Mouse (Mus musculus) megakaryocyte, embryonic 14.5 days (primary cell): Measurements from ENCODE around the gene Aldh1l1. TPM values are rescaled to one million over a fixed set of nuclear protein-coding genes. Genes with fewer than 3 reads are reported as not detected.

Experiments used
- H3K27me3 ChIP-seq: replicated peaks from 2 replicates; pipeline ENCODE3; 2012; ENCODE audit warnings: inconsistent platforms
- H3K36me3 ChIP-seq: replicated peaks from 2 replicates; pipeline ENCODE3; 2012; ENCODE audit warnings: low read length, inconsistent platforms, mixed read lengths
- H3K4me1 ChIP-seq: 2 replicates; pipeline ENCODE4 v1.6.1; 2012; ENCODE audit warnings: inconsistent platforms
- H3K4me3 ChIP-seq: replicated peaks from 2 replicates; pipeline ENCODE3; 2012; ENCODE audit warnings: moderate library complexity, mild to moderate bottlenecking, inconsistent platforms
- H3K9me3 ChIP-seq: 2 replicates; pipeline ENCODE4 v1.6.1; 2012; ENCODE audit warnings: inconsistent platforms
- FLI1 ChIP-seq: IDR thresholded peaks from 2 replicates; pipeline ENCODE4 v1.6.1; 2012; ENCODE audit warnings: low read length, inconsistent platforms, mixed read lengths
- GATA1 ChIP-seq: IDR thresholded peaks from 3 replicates; pipeline ENCODE4 v1.6.1; 2012; ENCODE audit warnings: mixed read lengths, low read length, inconsistent platforms, borderline replicate concordance
- polyA plus RNA-seq: library from polyadenylated mRNA; stranded (reverse); fragments of >175 nt; gene quantifications from 2 replicates; pipeline ENCODE4 v1.2.3, GENCODE M21; 2012; ENCODE audit warnings: low replicate concordance; ENCODE audit not compliant: insufficient read depth

Aldh1l1 gene
- polyA plus RNA-seq, 1 experiment, result 7.4 TPM

- H3K9me3 ChIP-seq, result no peaks in the 10 kb centered on the region
- H3K4me1 ChIP-seq, result peaks cover 57% of the 10 kb centered on the region
- peaks cover 47% of the 10 kb centered on the region for H3K27me3 ChIP-seq
- peaks cover 75% of the 10 kb centered on the region for H3K36me3 ChIP-seq
- TF ChIP-seq GATA1, result no peak
- TF ChIP-seq FLI1, result no peak
- H3K4me3 ChIP-seq, result no peak overlapping the region
Observed at GRCm38 (mm10) chr6:90568721-90569120, 82.5 kb downstream of the Aldh1l1 start.

- H3K36me3 ChIP-seq, result peaks cover 64% of the 10 kb centered on the region
Observed at GRCm38 (mm10) chr6:90569736-90570383, 83.6 kb downstream of the Aldh1l1 start.

GRCm38 (mm10) chr6:90570392-90570791 is 84.2 kb downstream of the Aldh1l1 start:
- H3K36me3 ChIP-seq, result peaks cover 59% of the 10 kb centered on the region
- H3K4me3 ChIP-seq, result no peak overlapping the region
- peaks cover 56% of the 10 kb centered on the region for H3K4me1 ChIP-seq
- H3K9me3 ChIP-seq, result no peaks in the 10 kb centered on the region
- TF ChIP-seq FLI1, result no peak
- no peak for TF ChIP-seq GATA1
- H3K27me3 ChIP-seq, result peaks cover 42% of the 10 kb centered on the region

More at GRCm38 (mm10) chr6:90569736-90570383, 83.6 kb downstream of the Aldh1l1 start:
- no peaks in the 10 kb centered on the region for H3K9me3 ChIP-seq
- peaks cover 56% of the 10 kb centered on the region for H3K4me1 ChIP-seq
- no peak for TF ChIP-seq FLI1
- TF ChIP-seq GATA1, result no peak
- H3K4me3 ChIP-seq, result no peak overlapping the region
- peaks cover 42% of the 10 kb centered on the region for H3K27me3 ChIP-seq

- Histone ChIP-seq H3K9me3 (no peaks in the 10 kb centered on the region), H3K36me3 (peaks cover 50% of the 10 kb centered on the region), H3K4me1 (peaks cover 27% of the 10 kb centered on the region), H3K4me3 (no peak overlapping the region), H3K27me3 (peaks cover 45% of the 10 kb centered on the region)
- TF ChIP-seq FLI1 (no peak), GATA1 (no peak)
Observed at GRCm38 (mm10) chr6:90575261-90575715, 89.1 kb downstream of the Aldh1l1 start.

GRCm38 (mm10) chr6:90578174-90578573 is 91.9 kb downstream of the Aldh1l1 start:
- Histone ChIP-seq H3K4me3 (no peak overlapping the region), H3K27me3 (peaks cover 49% of the 10 kb centered on the region), H3K36me3 (peaks cover 48% of the 10 kb centered on the region), H3K4me1 (peaks cover 11% of the 10 kb centered on the region), H3K9me3 (no peaks in the 10 kb centered on the region)
- no peak for TF ChIP-seq GATA1
- no peak for TF ChIP-seq FLI1

GRCm38 (mm10) chr6:90582331-90582730 is 96.1 kb downstream of the Aldh1l1 start:
- peaks cover 7% of the 10 kb centered on the region for H3K4me1 ChIP-seq
- H3K36me3 ChIP-seq, result peaks cover 43% of the 10 kb centered on the region
- no peaks in the 10 kb centered on the region for H3K9me3 ChIP-seq
- H3K4me3 ChIP-seq, result no peak overlapping the region
- TF ChIP-seq FLI1 (no peak), GATA1 (no peak)
- H3K27me3 ChIP-seq, result peaks cover 60% of the 10 kb centered on the region

- no peak overlapping the region for H3K4me3 ChIP-seq
- H3K27me3 ChIP-seq, result peaks cover 69% of the 10 kb centered on the region
- H3K9me3 ChIP-seq, result no peaks in the 10 kb centered on the region
- H3K4me1 ChIP-seq, result peaks cover 24% of the 10 kb centered on the region
- peaks cover 54% of the 10 kb centered on the region for H3K36me3 ChIP-seq
- no peak for TF ChIP-seq FLI1
Observed at GRCm38 (mm10) chr6:90588113-90588512, 101.9 kb downstream of the Aldh1l1 start.

GRCm38 (mm10) chr6:90590707-90591106 is 104.5 kb downstream of the Aldh1l1 start:
- H3K4me1 ChIP-seq, result peaks cover 26% of the 10 kb centered on the region

GRCm38 (mm10) chr6:90594972-90595371 is 108.7 kb downstream of the Aldh1l1 start:
- peaks cover 26% of the 10 kb centered on the region for H3K9me3 ChIP-seq
- TF ChIP-seq FLI1, result no peak
- TF ChIP-seq GATA1, result no peak
- H3K4me1 ChIP-seq, result peaks cover 28% of the 10 kb centered on the region
- H3K4me3 ChIP-seq, result no peak overlapping the region
- H3K36me3 ChIP-seq, result peaks cover 93% of the 10 kb centered on the region
- peaks cover 77% of the 10 kb centered on the region for H3K27me3 ChIP-seq

More at GRCm38 (mm10) chr6:90590707-90591106, 104.5 kb downstream of the Aldh1l1 start:
- Histone ChIP-seq H3K36me3 (peaks cover 78% of the 10 kb centered on the region), H3K4me3 (peak overlapping the region; percentile 20), H3K9me3 (peaks cover 16% of the 10 kb centered on the region), H3K27me3 (peaks cover 78% of the 10 kb centered on the region)
- TF ChIP-seq FLI1, result no peak

- Histone ChIP-seq H3K4me1 (peaks cover 30% of the 10 kb centered on the region), H3K4me3 (no peak overlapping the region), H3K9me3 (peaks cover 26% of the 10 kb centered on the region), H3K36me3 (peaks cover 72% of the 10 kb centered on the region), H3K27me3 (peaks cover 67% of the 10 kb centered on the region)
- TF ChIP-seq FLI1, result no peak
- no peak for TF ChIP-seq GATA1
Observed at GRCm38 (mm10) chr6:90597060-90597459, 110.8 kb downstream of the Aldh1l1 start.
